Mouse (Mus musculus) embryonic facial prominence, embryonic 15.5 days (tissue): ENCODE data around the gene Dao. TPM values are rescaled to one million over a fixed set of nuclear protein-coding genes. Genes with fewer than 3 reads are reported as not detected.

Source experiments
- ATAC-seq: fragments of 200-750 bp; cut with Nextera tagmentation; 2 replicates; pipeline ENCODE4 v1.8.0; 2017; ENCODE audit warnings: low read depth, moderate TSS enrichment; ENCODE audit not compliant: insufficient number of reproducible peaks, low FRiP score, low TSS enrichment
- H3K27ac ChIP-seq: fragments of 300-500 bp; sonication (generic); replicated peaks from 2 replicates; pipeline ENCODE4 v1.5.1; 2015; ENCODE audit warnings: mild to moderate bottlenecking, inconsistent platforms
- H3K27me3 ChIP-seq: fragments of 300-500 bp; sonication (generic); 2 replicates; pipeline ENCODE4 v1.6.1; 2015; ENCODE audit warnings: inconsistent platforms
- H3K36me3 ChIP-seq: fragments of 300-500 bp; sonication (generic); 2 replicates; pipeline ENCODE4 v1.6.1; 2015; ENCODE audit warnings: mild to moderate bottlenecking, inconsistent platforms
- H3K4me1 ChIP-seq: fragments of 300-500 bp; sonication (generic); 2 replicates; pipeline ENCODE4 v1.6.1; 2015; ENCODE audit warnings: inconsistent platforms
- H3K4me2 ChIP-seq: fragments of 300-500 bp; sonication (generic); replicated peaks from 2 replicates; pipeline ENCODE4 v1.6.1; 2015; ENCODE audit warnings: mild to moderate bottlenecking, inconsistent platforms
- H3K4me3 ChIP-seq: fragments of 300-500 bp; sonication (generic); replicated peaks from 2 replicates; pipeline ENCODE4 v1.5.1; 2015; ENCODE audit warnings: mild to moderate bottlenecking, inconsistent platforms
- H3K9ac ChIP-seq: fragments of 300-500 bp; sonication (generic); 2 replicates; pipeline ENCODE4 v1.6.1; 2015; ENCODE audit warnings: inconsistent platforms
- H3K9me3 ChIP-seq: fragments of 300-500 bp; sonication (generic); replicated peaks from 2 replicates; pipeline ENCODE4 v1.6.1; 2016; ENCODE audit warnings: inconsistent platforms
- WGBS: fragments of 180-500 bp; shearing (Covaris S2); methylation state at CpG from one replicate; pipeline ENCODE4 v1.1.7; 2015; 5-methylcytosine and 5-hydroxymethylcytosine counted together
- polyA plus RNA-seq: library from polyadenylated mRNA; unstranded; fragments of >200 nt; fragmentation: Nextera tagmentation; extraction: Ambion mirVana; gene quantifications from 2 replicates; pipeline ENCODE4 v1.2.1, GENCODE M21; 2015

The Dao gene
- polyA plus RNA-seq, 1 experiment from 2014 or later, result not detected

GRCm38 (mm10) chr5:113999382-113999781 is 4.1 kb upstream of the Dao start:
- no peak for ATAC-seq
- H3K27ac ChIP-seq, result no peak overlapping the region
- peaks cover 11% of the 10 kb centered on the region for H3K4me1 ChIP-seq
- no peak overlapping the region for H3K9ac ChIP-seq
- no peak overlapping the region for H3K4me3 ChIP-seq
- H3K36me3 ChIP-seq, result no peaks in the 10 kb centered on the region
- no peaks in the 10 kb centered on the region for H3K27me3 ChIP-seq
- no peaks in the 10 kb centered on the region for H3K9me3 ChIP-seq
- 53% methylated on average over 5 of the region's 5 CpGs for WGBS
- H3K4me2 ChIP-seq, result no peak overlapping the region

- Histone ChIP-seq H3K9me3 (no peaks in the 10 kb centered on the region), H3K9ac (no peak overlapping the region), H3K4me1 (no peaks in the 10 kb centered on the region), H3K36me3 (no peaks in the 10 kb centered on the region), H3K4me2 (no peak overlapping the region), H3K27ac (no peak overlapping the region), H3K4me3 (no peak overlapping the region), H3K27me3 (no peaks in the 10 kb centered on the region)
- WGBS, result 85% methylated on average over 11 of the region's 11 CpGs
- no peak for ATAC-seq
Measured at GRCm38 (mm10) chr5:114004573-114004972, 1.1 kb downstream of the Dao start.

DNA sequence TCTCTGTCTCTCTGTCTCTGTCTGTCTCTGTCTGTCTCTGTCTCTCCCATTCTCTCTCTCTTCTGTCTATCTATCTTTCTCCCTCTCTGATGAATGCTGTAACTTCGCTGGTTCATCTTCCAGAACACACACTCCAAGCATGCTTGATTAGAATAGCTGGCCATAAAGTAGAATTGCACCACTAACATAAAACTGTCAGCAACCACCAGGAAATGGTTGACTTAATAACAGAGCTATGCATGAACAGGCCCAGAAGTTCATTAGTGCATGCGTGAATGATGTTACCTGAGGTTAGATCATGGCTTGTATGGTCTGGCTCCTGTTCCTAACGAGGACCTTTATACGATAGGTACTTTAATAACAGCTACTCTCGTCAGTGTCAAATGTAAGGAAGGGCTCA is 1.6 kb downstream of the Dao start:
- Histone ChIP-seq H3K9me3 (no peaks in the 10 kb centered on the region), H3K36me3 (no peaks in the 10 kb centered on the region), H3K9ac (no peak overlapping the region), H3K4me1 (no peaks in the 10 kb centered on the region), H3K27me3 (no peaks in the 10 kb centered on the region), H3K4me2 (no peak overlapping the region), H3K4me3 (no peak overlapping the region), H3K27ac (no peak overlapping the region)
- WGBS, result 83% methylated on average over 5 of the region's 5 CpGs
- ATAC-seq, result no peak

GRCm38 (mm10) chr5:114006974-114007373 is 3.5 kb downstream of the Dao start:
- Histone ChIP-seq H3K4me3 (no peak overlapping the region), H3K9me3 (no peaks in the 10 kb centered on the region), H3K36me3 (no peaks in the 10 kb centered on the region), H3K27ac (no peak overlapping the region), H3K27me3 (no peaks in the 10 kb centered on the region), H3K4me1 (no peaks in the 10 kb centered on the region), H3K4me2 (no peak overlapping the region), H3K9ac (no peak overlapping the region)
- WGBS, result 68% methylated on average over 4 of the region's 4 CpGs
- no peak for ATAC-seq

DNA sequence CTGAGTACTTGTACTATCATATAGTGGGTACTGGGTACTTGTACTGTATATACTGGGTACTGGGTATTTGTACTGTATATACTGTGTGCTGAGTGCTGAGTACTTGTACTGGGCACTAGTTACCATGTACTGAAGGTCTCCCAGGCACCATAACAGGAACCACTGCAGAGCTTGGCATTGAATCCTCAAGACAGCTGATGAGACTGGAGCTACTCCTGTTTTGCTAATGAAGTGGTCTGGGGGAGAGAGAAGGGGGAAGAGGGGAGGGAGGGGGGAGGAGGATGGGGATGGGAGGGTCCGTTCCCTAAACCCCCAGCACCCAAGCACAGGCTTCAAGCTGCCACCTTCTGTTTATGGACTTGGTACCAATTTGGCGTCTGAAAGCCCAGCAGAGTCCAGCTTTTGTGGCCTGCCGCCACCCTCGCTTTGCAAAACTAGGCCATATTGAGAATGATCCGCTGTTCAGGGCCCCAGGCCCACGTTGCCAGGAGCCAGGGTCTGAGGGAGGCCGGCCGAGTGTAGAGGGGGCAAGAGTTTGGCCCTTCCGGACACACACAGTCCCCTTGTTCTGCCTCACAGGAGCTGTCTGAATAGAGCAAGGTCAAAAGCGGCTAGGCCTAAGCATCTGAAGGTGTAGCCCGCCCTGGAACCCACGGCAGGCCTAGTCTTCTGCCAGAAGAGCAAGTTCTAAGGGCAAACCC is 4.4 kb downstream of the Dao start:
- Histone ChIP-seq H3K4me3 (no peak overlapping the region), H3K9me3 (no peaks in the 10 kb centered on the region), H3K36me3 (no peaks in the 10 kb centered on the region), H3K9ac (no peak overlapping the region), H3K4me2 (no peak overlapping the region), H3K4me1 (no peaks in the 10 kb centered on the region), H3K27ac (no peak overlapping the region), H3K27me3 (no peaks in the 10 kb centered on the region)
- WGBS, result 73% methylated on average over 12 of the region's 12 CpGs
- ATAC-seq, result 0 out of 2 replicates have a peak, but pooled peaks have one; percentile 41

DNA sequence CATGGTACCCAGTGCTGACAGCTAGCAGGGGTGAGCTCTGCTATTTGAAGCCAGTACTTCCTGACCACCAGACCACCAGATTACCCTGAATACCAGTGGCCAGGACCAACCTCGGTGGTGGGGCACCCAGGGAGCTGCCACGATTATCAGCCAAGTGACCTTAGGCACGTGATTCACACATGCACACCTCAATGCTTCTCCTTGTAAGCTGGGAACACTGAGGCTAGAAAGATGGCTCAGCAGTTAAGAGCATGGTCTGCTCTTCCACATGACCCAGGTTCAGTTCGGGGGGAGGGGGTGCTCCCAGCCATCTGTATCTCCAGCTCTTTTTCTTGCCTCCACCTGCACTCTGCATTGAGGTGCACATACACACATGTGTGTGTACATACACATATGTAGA is 5.5 kb downstream of the Dao start:
- Histone ChIP-seq H3K9me3 (no peaks in the 10 kb centered on the region), H3K4me2 (no peak overlapping the region), H3K36me3 (no peaks in the 10 kb centered on the region), H3K4me3 (no peak overlapping the region), H3K27me3 (no peaks in the 10 kb centered on the region), H3K9ac (no peak overlapping the region), H3K4me1 (no peaks in the 10 kb centered on the region), H3K27ac (no peak overlapping the region)
- WGBS, result 68% methylated on average over 4 of the region's 4 CpGs
- no peak for ATAC-seq

DNA sequence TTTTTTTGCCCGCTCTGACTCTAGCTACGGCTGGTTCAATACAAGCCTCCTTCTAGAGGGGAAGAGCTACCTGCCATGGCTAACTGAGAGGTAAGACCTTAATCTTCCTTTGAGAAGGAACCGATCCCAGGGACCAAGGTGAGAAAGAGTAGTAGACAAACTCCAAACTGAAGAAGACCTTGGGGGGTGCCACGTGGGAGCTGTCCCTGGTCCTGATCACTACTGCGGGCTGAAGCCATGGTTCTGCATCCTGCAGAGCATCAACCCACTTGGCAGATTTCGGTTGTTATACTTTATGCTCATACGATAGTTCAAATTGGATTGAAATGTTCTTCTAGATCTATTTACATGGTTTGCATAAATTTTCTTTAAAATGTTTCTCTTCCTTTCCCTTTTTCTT is 11.6 kb downstream of the Dao start:
- ATAC-seq, result no peak
- 68% methylated on average over 7 of the region's 7 CpGs for WGBS
- H3K9ac ChIP-seq, result no peak overlapping the region

DNA sequence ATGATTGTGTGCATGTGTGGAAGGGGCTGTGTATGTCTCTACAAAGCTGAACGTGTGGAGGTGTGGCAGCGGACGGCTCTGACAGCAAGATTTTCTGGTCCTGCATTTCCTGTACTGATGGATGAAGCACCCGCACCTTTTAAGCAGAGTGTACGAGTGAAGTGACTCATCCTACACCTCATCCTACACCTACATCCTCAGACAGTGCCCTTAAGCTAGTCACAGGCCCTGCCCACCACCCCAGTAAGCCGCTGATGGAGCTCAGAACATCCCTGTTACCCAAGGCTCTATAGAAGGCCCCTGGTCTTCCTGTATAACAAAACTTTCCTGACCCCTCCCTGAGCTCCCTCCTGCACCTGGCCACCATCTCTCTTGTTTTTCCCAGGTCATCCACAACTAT is 20.9 kb downstream of the Dao start:
- 40% methylated on average over 6 of the region's 6 CpGs for WGBS
- no peaks in the 10 kb centered on the region for H3K4me1 ChIP-seq
- no peak overlapping the region for H3K4me2 ChIP-seq
- no peaks in the 10 kb centered on the region for H3K9me3 ChIP-seq
- no peak overlapping the region for H3K9ac ChIP-seq
- H3K27me3 ChIP-seq, result no peaks in the 10 kb centered on the region
- ATAC-seq, result no peak
- no peak overlapping the region for H3K27ac ChIP-seq
- H3K36me3 ChIP-seq, result no peaks in the 10 kb centered on the region
- no peak overlapping the region for H3K4me3 ChIP-seq

More for the DNA sequence above, 11.6 kb downstream of the Dao start:
- Histone ChIP-seq H3K4me2 (no peak overlapping the region), H3K36me3 (no peaks in the 10 kb centered on the region), H3K4me3 (no peak overlapping the region), H3K4me1 (no peaks in the 10 kb centered on the region), H3K9me3 (no peaks in the 10 kb centered on the region), H3K27me3 (no peaks in the 10 kb centered on the region), H3K27ac (no peak overlapping the region)

- ATAC-seq, result no peak
- H3K4me3 ChIP-seq, result no peak overlapping the region
- no peaks in the 10 kb centered on the region for H3K27me3 ChIP-seq
- no peaks in the 10 kb centered on the region for H3K36me3 ChIP-seq
- no peaks in the 10 kb centered on the region for H3K9me3 ChIP-seq
- WGBS, result 9% methylated on average over 10 of the region's 10 CpGs
- no peak overlapping the region for H3K9ac ChIP-seq
- H3K27ac ChIP-seq, result no peak overlapping the region
- no peaks in the 10 kb centered on the region for H3K4me1 ChIP-seq
- no peak overlapping the region for H3K4me2 ChIP-seq
Measured at GRCm38 (mm10) chr5:114024885-114025284, 21.4 kb downstream of the Dao start.

- 85% methylated on average over 12 of the region's 12 CpGs for WGBS
- Histone ChIP-seq H3K27ac (no peak overlapping the region), H3K9me3 (no peaks in the 10 kb centered on the region), H3K36me3 (no peaks in the 10 kb centered on the region), H3K4me2 (no peak overlapping the region), H3K27me3 (no peaks in the 10 kb centered on the region), H3K4me3 (no peak overlapping the region), H3K9ac (no peak overlapping the region), H3K4me1 (no peaks in the 10 kb centered on the region)
- no peak for ATAC-seq
Measured at GRCm38 (mm10) chr5:114027217-114027944, 23.9 kb downstream of the Dao start.

- ATAC-seq, result no peak
- Histone ChIP-seq H3K27me3 (no peaks in the 10 kb centered on the region), H3K9ac (no peak overlapping the region), H3K36me3 (no peaks in the 10 kb centered on the region), H3K9me3 (no peaks in the 10 kb centered on the region), H3K4me3 (no peak overlapping the region), H3K4me1 (no peaks in the 10 kb centered on the region), H3K4me2 (no peak overlapping the region), H3K27ac (no peak overlapping the region)
- WGBS, result 82% methylated on average over 12 of the region's 12 CpGs
Measured at GRCm38 (mm10) chr5:114028111-114028510, 24.6 kb downstream of the Dao start.

DNA sequence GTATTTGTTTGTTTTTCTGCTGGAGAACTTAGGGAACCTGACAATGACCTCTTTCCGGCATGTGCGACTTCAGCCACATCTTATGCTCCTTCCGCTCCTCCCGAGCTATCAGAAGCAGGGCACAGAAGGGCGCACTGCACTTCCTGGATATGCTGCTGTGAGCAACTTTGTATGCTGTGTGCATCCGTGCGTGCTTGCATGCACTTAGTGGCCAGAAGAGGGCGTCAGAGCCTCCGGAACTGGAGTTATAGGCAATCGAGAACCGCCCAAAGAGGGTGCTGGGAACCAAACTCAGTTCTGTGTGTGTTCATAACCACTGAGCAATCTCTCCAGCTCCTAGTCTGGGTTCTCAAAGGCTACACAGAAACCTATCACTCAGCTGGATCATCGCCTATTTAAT is 27.1 kb downstream of the Dao start:
- H3K9ac ChIP-seq, result no peak overlapping the region
- H3K36me3 ChIP-seq, result no peaks in the 10 kb centered on the region
- no peak overlapping the region for H3K4me2 ChIP-seq
- no peaks in the 10 kb centered on the region for H3K4me1 ChIP-seq
- no peaks in the 10 kb centered on the region for H3K27me3 ChIP-seq
- H3K4me3 ChIP-seq, result no peak overlapping the region
- no peaks in the 10 kb centered on the region for H3K9me3 ChIP-seq
- 90% methylated on average over 12 of the region's 12 CpGs for WGBS
- no peak overlapping the region for H3K27ac ChIP-seq
- ATAC-seq, result no peak
